Mouse (Mus musculus) hindbrain, embryonic 16.5 days (tissue): ENCODE results near the gene Aurkb. TPM values are rescaled to one million over a fixed set of nuclear protein-coding genes. Genes with fewer than 3 reads are reported as not detected.
A peak's percentile ranks its signal among the peaks of the same experiment; 100 is the strongest.

Source experiments
- ATAC-seq: fragments of 200-750 bp; cut with Nextera tagmentation; 2 replicates; pipeline ENCODE4 v1.8.0; 2017; ENCODE audit warnings: moderate TSS enrichment, moderate library complexity
- H3K27ac ChIP-seq: fragments of 300-500 bp; sonication (generic); 2 replicates; pipeline ENCODE4 v1.5.1; 2014; ENCODE audit warnings: low read depth, mild to moderate bottlenecking, control low read depth, low read length, moderate library complexity
- H3K27me3 ChIP-seq: fragments of 300-500 bp; sonication (generic); replicated peaks from 2 replicates; pipeline ENCODE4 v1.6.1; 2014; ENCODE audit warnings: low read length; ENCODE audit not compliant: control insufficient read depth, insufficient read depth
- H3K36me3 ChIP-seq: fragments of 300-500 bp; sonication (generic); 2 replicates; pipeline ENCODE4 v1.6.1; 2014; ENCODE audit warnings: mild to moderate bottlenecking, low read length, moderate library complexity, mixed read lengths; ENCODE audit not compliant: control insufficient read depth, insufficient read depth
- H3K4me1 ChIP-seq: fragments of 300-500 bp; sonication (generic); 2 replicates; pipeline ENCODE4 v1.6.1; 2014; ENCODE audit warnings: low read depth, low read length; ENCODE audit not compliant: control insufficient read depth, insufficient read depth
- H3K4me2 ChIP-seq: fragments of 300-500 bp; sonication (generic); 2 replicates; pipeline ENCODE4 v1.6.1; 2014; ENCODE audit warnings: mild to moderate bottlenecking, low read length, control low read depth, moderate library complexity
- H3K4me3 ChIP-seq: fragments of 300-500 bp; sonication (generic); 2 replicates; pipeline ENCODE4 v1.5.1; 2014; ENCODE audit warnings: mild to moderate bottlenecking, low read length, control low read depth, moderate library complexity
- H3K9ac ChIP-seq: fragments of 300-500 bp; sonication (generic); 2 replicates; pipeline ENCODE4 v1.6.1; 2014; ENCODE audit warnings: low read depth, mild to moderate bottlenecking, control low read depth, low read length, moderate library complexity
- H3K9me3 ChIP-seq: fragments of 300-500 bp; sonication (generic); 2 replicates; pipeline ENCODE4 v1.6.1; 2014; ENCODE audit warnings: mild to moderate bottlenecking, low read length, moderate library complexity; ENCODE audit not compliant: control insufficient read depth
- WGBS: fragments of 180-500 bp; shearing (Covaris S2); extraction: QIAGEN DNeasy Blood & Tissue Kit; methylation state at CpG from one replicate; pipeline ENCODE4 v1.1.7; 2014; 5-methylcytosine and 5-hydroxymethylcytosine counted together
- polyA plus RNA-seq: library from polyadenylated mRNA; unstranded; fragments of >200 nt; fragmentation: Nextera tagmentation; extraction: Ambion mirVana; gene quantifications from 2 replicates; pipeline ENCODE4 v1.2.1, GENCODE M21; 2015

The Aurkb gene
- polyA plus RNA-seq, 1 experiment from 2014 or later: 26.9 TPM

DNA sequence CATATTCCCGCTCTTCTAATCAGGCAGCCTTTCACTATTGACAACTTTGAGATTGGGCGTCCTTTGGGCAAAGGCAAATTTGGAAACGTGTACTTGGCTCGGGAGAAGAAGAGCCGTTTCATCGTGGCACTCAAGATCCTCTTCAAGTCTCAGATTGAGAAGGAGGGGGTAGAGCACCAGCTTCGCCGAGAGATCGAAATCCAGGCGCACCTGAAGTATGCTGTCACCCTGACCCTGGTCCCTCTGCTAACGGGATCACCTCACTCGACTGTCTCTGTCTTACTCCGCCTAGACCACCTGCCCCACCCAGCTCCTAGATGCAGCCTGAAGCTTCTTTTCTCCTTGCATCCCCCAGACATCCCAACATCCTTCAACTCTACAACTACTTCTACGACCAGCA lies 2.7 kb downstream of the Aurkb start:
- 91% methylated on average over 14 of the region's 14 CpGs for WGBS
- Histone ChIP-seq H3K4me2 (no peak overlapping the region), H3K9me3 (no peaks in the 10 kb centered on the region), H3K4me3 (no peak overlapping the region), H3K4me1 (peaks cover 8% of the 10 kb centered on the region), H3K9ac (no peak overlapping the region), H3K36me3 (no peaks in the 10 kb centered on the region), H3K27me3 (no peaks in the 10 kb centered on the region), H3K27ac (no peak overlapping the region)
- no peak for ATAC-seq

DNA sequence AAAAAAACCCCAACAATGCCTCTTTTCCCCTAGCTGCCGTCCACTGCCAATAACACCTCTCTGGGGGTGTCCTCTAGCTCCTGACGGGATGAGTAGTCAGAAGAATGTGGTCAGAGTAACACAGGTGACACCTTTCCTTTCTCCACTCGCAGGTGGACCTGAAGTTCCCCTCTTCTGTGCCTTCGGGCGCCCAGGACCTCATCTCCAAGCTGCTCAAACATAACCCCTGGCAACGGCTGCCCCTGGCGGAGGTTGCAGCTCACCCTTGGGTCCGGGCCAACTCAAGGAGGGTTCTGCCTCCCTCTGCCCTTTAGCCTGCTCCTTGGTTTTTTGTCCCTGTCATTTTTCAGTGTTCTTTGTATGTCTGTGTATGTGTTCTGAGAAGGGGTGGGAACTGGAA lies 5.3 kb downstream of the Aurkb start:
- Histone ChIP-seq H3K9me3 (no peaks in the 10 kb centered on the region), H3K9ac (no peak overlapping the region), H3K4me1 (peaks cover 8% of the 10 kb centered on the region), H3K27me3 (no peaks in the 10 kb centered on the region), H3K4me2 (no peak overlapping the region), H3K36me3 (no peaks in the 10 kb centered on the region), H3K27ac (no peak overlapping the region), H3K4me3 (no peak overlapping the region)
- WGBS: 81% methylated on average over 8 of the region's 8 CpGs
- ATAC-seq: no peak

DNA sequence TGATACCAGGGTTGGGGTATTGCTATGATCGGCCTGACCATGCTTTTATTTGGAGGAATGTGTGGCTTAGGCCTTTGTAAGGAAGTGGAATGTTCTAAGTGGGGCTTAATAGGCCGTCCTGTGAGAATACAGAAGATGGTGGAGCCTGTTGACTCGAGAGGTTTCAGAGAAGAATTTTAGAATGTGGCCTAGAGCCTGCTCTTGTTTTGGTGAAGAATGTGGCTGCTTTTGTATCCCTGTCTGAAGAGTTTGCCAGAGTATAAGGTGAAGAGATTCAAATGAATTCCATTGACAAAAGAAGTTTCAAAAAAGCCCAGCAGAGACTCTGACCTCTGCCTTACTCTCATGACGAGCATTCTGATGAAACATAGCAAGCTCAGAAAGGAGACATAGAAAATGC lies 6.3 kb downstream of the Aurkb start:
- Histone ChIP-seq H3K9ac (no peak overlapping the region), H3K4me3 (no peak overlapping the region), H3K4me2 (no peak overlapping the region), H3K27me3 (no peaks in the 10 kb centered on the region), H3K36me3 (no peaks in the 10 kb centered on the region), H3K4me1 (no peaks in the 10 kb centered on the region), H3K9me3 (no peaks in the 10 kb centered on the region), H3K27ac (no peak overlapping the region)
- no peak for ATAC-seq
- WGBS: 53% methylated on average over 4 of the region's 4 CpGs

DNA sequence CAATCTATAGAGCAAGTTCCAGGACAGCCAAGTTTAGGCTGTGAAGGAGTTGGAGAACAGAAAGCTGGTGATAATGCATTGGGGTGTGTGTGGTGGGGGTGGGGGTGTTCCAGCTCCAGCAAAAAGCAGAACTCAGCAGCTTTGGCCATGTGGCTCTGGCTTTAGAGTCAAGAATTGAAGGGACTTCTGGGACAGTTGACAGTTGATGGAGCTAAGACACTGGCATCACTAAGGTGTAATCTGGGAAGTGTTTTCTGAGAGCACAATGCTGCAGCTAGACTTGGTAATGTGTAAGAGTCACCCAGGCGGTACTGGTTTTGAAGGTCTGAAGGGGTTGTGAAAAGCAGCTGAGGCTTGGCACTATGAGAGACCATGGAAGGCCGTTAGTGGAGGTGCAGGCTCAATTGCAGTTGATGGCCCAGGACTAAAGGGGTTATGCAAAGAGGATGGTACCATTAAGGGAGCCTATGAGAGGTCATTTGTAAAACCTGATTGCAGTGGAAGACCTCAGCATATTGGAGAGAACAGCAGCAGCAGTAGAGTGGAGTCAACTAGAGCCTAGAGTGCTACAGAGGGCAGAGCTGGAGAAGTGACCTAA lies 7.5 kb downstream of the Aurkb start:
- Histone ChIP-seq H3K9me3 (no peaks in the 10 kb centered on the region), H3K36me3 (no peaks in the 10 kb centered on the region), H3K27ac (no peak overlapping the region), H3K4me3 (no peak overlapping the region), H3K4me2 (no peak overlapping the region), H3K27me3 (no peaks in the 10 kb centered on the region), H3K4me1 (no peaks in the 10 kb centered on the region; the same call in 1 of the 2 replicates), H3K9ac (no peak overlapping the region)
- ATAC-seq: no peak
- WGBS: 96% methylated on average over 2 of the region's 2 CpGs

DNA sequence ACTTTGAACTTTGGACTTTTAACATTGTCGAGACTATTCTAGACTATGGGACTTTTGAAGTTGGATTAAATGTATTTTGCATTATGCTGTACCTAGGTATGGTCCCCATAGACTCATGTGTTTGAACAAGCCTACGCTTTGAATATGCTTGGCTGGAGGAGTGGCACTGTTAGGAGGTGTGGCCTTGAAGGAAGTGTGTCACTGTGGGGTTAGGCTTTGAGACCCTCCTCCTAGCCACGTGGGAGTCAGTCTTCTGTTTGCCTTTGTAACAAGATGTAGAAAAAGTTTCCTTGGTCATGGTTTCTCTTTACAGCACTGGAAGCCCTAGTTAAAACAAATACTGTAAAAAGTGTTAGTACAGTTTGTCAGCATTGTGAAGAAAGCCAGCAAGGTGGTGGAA lies 8.4 kb downstream of the Aurkb start:
- ATAC-seq: no peak
- H3K9me3 ChIP-seq: no peaks in the 10 kb centered on the region
- H3K27ac ChIP-seq: no peak overlapping the region
- H3K4me1 ChIP-seq: peaks cover 3% of the 10 kb centered on the region; the same call in 1 of the 2 replicates
- no peak overlapping the region for H3K4me2 ChIP-seq
- no peaks in the 10 kb centered on the region for H3K27me3 ChIP-seq
- WGBS: 85% methylated on average over 3 of the region's 3 CpGs
- no peaks in the 10 kb centered on the region for H3K36me3 ChIP-seq
- H3K9ac ChIP-seq: no peak overlapping the region
- H3K4me3 ChIP-seq: no peak overlapping the region

DNA sequence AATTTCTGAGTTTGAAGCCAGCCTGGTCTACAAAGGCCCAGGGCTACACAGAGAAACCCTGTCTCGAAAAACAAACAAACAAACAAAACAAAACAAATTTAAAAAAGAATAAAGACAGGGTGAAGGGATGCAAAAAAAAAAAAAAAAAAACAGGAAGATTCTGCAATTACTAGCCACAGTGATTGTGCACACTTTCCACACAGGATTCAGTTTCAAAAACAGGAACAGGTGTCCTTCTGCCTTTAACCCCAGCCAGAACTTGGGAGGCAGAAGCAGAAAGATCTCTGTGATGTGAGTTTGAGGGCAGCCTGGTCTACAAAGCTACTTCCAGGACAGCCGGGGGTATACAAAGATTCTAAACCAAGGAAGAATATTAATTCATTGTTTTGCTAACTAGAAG lies 12.8 kb downstream of the Aurkb start:
- no peak for ATAC-seq
- H3K27me3 ChIP-seq: no peaks in the 10 kb centered on the region
- no peak overlapping the region for H3K27ac ChIP-seq
- peak overlapping the region; percentile 82 for H3K4me3 ChIP-seq
- H3K9ac ChIP-seq: peak overlapping the region; percentile 77; the same call in 1 of the 2 replicates
- no peaks in the 10 kb centered on the region for H3K36me3 ChIP-seq
- H3K9me3 ChIP-seq: no peaks in the 10 kb centered on the region
- H3K4me2 ChIP-seq: peak overlapping the region; percentile 74
- WGBS: 70% methylated on average over 2 of the region's 2 CpGs
- H3K4me1 ChIP-seq: peaks cover 15% of the 10 kb centered on the region

DNA sequence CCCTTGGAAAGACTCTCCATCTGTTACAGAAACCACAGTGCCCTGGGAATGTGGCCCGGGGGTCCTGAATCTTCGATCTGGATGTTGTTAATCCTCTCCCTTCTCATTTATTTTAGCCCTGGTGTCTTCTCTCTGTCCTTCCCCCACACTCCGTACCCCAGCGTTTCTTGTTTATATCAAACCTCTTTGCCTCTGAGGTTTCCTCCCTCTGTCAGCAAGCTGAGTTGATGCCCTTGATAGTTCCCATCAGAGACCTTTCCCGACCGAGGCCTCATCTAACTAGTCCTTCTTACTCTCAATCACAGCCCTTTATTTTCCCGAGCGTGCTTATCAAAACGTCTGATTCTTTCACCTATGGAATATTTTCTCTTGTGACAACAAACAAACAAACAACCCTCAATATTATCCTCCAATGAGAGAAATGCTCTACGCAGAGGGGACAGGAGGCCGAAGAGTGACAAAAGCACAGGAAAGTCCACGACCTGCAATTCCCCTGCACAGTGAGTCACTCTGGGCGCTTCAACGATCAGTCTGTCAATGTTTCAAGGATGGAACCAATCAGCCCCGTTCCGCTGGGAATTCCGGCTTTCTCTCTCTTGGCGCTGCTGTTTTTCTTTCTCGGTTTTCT lies 13.4 kb downstream of the Aurkb start:
- Histone ChIP-seq H3K9ac (peak overlapping the region; percentile 77), H3K36me3 (no peaks in the 10 kb centered on the region), H3K27ac (peak overlapping the region; percentile 96), H3K9me3 (no peaks in the 10 kb centered on the region), H3K4me2 (peak overlapping the region; percentile 74), H3K4me3 (peak overlapping the region; percentile 82), H3K4me1 (peaks cover 15% of the 10 kb centered on the region), H3K27me3 (no peaks in the 10 kb centered on the region)
- ATAC-seq: peak; percentile 5; the same call in 1 of the 2 replicates
- WGBS: under 1% methylated on average over 19 of the region's 19 CpGs

DNA sequence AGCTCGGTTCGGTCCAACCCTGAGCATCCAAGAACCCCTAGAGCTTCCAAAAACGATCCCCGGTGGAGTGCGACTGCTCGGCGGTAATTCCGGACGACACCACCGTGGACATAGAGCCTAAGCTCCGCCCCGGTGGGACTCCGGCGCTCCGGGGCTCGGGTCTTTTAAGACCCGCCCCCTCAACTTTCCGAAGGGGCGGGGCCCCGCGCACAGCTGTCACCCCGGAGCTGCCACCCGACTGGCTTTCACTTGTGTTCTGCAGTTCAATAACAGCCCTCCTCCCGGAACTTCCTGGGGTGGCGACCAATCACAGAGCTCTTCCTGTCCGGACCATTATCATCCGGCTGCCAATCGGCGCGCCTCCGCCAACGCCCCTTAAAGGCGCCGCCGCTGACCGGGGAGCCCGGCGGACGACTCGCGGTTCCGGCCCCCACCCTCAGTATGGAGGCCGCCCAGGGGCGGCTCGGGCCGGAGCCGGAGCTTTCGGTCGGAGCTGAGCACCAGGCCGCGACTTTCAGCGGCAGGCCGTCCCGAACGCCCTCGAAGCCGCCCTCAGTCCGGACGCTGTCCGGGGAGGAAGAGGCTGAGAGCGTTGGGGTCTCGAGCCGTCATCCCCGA lies 14.0 kb downstream of the Aurkb start, which contains the start of gene Borcs6:
Borcs6 (plus strand) TSS at position 361 of the 618 bp plus-strand sequence.
- peak within 1 kb of the TSS; percentile 82 for H3K4me3 ChIP-seq
- peaks cover 21% of the 10 kb centered on the region for H3K4me1 ChIP-seq
- WGBS: under 1% methylated on average over 58 of the region's 64 CpGs
- H3K9ac ChIP-seq: peak within 1 kb of the TSS; percentile 90
- no peaks in the 10 kb centered on the region for H3K9me3 ChIP-seq
- peak within 1 kb of the TSS; percentile 74 for H3K4me2 ChIP-seq
- ATAC-seq: peak; percentile 93
- H3K27me3 ChIP-seq: no peaks in the 10 kb centered on the region
- H3K36me3 ChIP-seq: no peaks in the 10 kb centered on the region
- peak within 1 kb of the TSS; percentile 96 for H3K27ac ChIP-seq

DNA sequence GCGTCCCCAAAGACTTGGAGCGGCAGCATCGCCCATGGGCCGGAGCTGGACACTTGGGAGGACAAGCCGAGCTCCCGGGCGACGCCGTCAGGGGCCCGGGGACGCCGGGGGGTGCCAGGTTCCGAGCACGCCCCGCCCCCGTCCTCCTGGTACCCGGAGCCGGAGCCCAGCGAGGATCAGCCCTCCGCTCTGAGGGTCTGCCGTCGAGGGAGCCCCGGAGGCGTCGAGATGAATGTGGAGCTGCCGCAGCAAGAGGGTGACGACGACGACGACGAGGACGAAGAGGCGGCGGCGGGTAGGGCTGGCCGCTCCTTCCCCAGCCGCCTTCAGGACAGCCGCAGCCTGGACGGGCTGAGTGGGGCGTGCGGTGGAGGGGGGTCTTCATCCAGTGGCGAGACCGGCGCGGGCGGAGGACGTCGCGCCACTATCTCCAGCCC lies 14.5 kb downstream of the Aurkb start:
- 0 out of 2 replicates have a peak, but pooled peaks have one; percentile 0 for ATAC-seq
- Histone ChIP-seq H3K27me3 (no peaks in the 10 kb centered on the region), H3K36me3 (no peaks in the 10 kb centered on the region), H3K4me1 (peaks cover 21% of the 10 kb centered on the region), H3K9ac (peak overlapping the region; percentile 90), H3K27ac (peak overlapping the region; percentile 96), H3K9me3 (no peaks in the 10 kb centered on the region), H3K4me3 (peak overlapping the region; percentile 82), H3K4me2 (peak overlapping the region; percentile 74)
- 0% methylated on average over 38 of the region's 49 CpGs for WGBS
